Mouse (Mus musculus) embryonic facial prominence, embryonic 10.5 days (tissue): ENCODE results near the gene Gm17617. TPM values are rescaled to one million over a fixed set of nuclear protein-coding genes. Genes with fewer than 3 reads are reported as not detected.

Source experiments
- polyA plus RNA-seq: library from polyadenylated mRNA; unstranded; fragments of >200 nt; fragmentation: Nextera tagmentation; extraction: Ambion mirVana; gene quantifications from 2 replicates; pipeline ENCODE4 v1.2.1, GENCODE M21; 2016

Gene Gm17617
- polyA plus RNA-seq, 1 experiment from 2014 or later: not detected

Other genes with a start within 250 kb of the Gm17617 start
- gene Unc5a, start 184.1 kb downstream of the Gm17617 start, polyA plus RNA-seq: 2.1 and 2.2 TPM in 2 replicates
- 0.39 and 0.65 TPM in 2 replicates for gene Hk3, start 112.2 kb downstream of the Gm17617 start, polyA plus RNA-seq
- gene Uimc1, start 33.2 kb downstream of the Gm17617 start, polyA plus RNA-seq: 23.9 and 24.6 TPM in 2 replicates
- gene Zfp346, start 28.2 kb downstream of the Gm17617 start, polyA plus RNA-seq: 26.4 and 29.4 TPM in 2 replicates
- 0.46 and 0.49 TPM in 2 replicates for gene Fgfr4, start 19.1 kb upstream of the Gm17617 start, polyA plus RNA-seq
- gene Nsd1, start 76.2 kb upstream of the Gm17617 start, polyA plus RNA-seq: 71.9 and 72.5 TPM in 2 replicates
- 460 and 481 TPM in 2 replicates for gene Prelid1, start 187.0 kb upstream of the Gm17617 start, polyA plus RNA-seq
- 70.4 and 73.3 TPM in 2 replicates for gene Rab24, start 188.4 kb upstream of the Gm17617 start, polyA plus RNA-seq
- 20.5 and 20.9 TPM in 2 replicates for gene Mxd3, start 196.3 kb upstream of the Gm17617 start, polyA plus RNA-seq
- gene Lman2, start 229.2 kb upstream of the Gm17617 start, polyA plus RNA-seq: 101 and 110 TPM in 2 replicates
- 0.54 and 0.97 TPM in 2 replicates for gene Rgs14, start 236.2 kb upstream of the Gm17617 start, polyA plus RNA-seq